Mouse (Mus musculus) liver (tissue): ENCODE measurements around the gene Fam47e.
A peak's percentile ranks its signal among the peaks of the same experiment; 100 is the strongest.

Experiments
- DNase-seq: peaks from one replicate; pipeline ENCODE4 v3.0.0-alpha.2; 2020; ENCODE audit warnings: mixed read lengths

Gene Fam47e

GRCm38 (mm10) chr5:92602691-92603690 lies 48.1 kb downstream of the Fam47e start, which contains the start of gene Stbd1:
Stbd1 (plus strand) TSS chr5:92603041.
- peak; percentile 74 for DNase-seq

- no peak for DNase-seq
Measured at GRCm38 (mm10) chr5:92604452-92605247, 49.8 kb downstream of the Fam47e start.

- no peak for DNase-seq
Measured at GRCm38 (mm10) chr5:92607492-92608229, 52.8 kb downstream of the Fam47e start.

GRCm38 (mm10) chr5:92612756-92613155 lies 57.9 kb downstream of the Fam47e start:
- DNase-seq = no peak

- no peak for DNase-seq
Measured at GRCm38 (mm10) chr5:92621883-92622282, 67.0 kb downstream of the Fam47e start.

- DNase-seq = no peak
Measured at GRCm38 (mm10) chr5:92627896-92628295, 73.0 kb downstream of the Fam47e start.

- DNase-seq = no peak
Measured at GRCm38 (mm10) chr5:92633526-92633925, 78.7 kb downstream of the Fam47e start.

- no peak for DNase-seq
Measured at GRCm38 (mm10) chr5:92634916-92635315, 80.0 kb downstream of the Fam47e start.

- no peak for DNase-seq
Measured at GRCm38 (mm10) chr5:92635891-92636290, 81.0 kb downstream of the Fam47e start.

GRCm38 (mm10) chr5:92640861-92641260 lies 86.0 kb downstream of the Fam47e start:
- no peak for DNase-seq
